Mouse (Mus musculus): ENCODE results near the gene Dnah12.

- TF ChIP-seq CTCF (IDR thresholded peaks at IDR 0.05; ENCODE audit: extremely low read depth, insufficient read length, insufficient replicate concordance, low read depth, low read length), result no peak
- TF ChIP-seq POLR2A (IDR thresholded peaks at IDR 0.05; ENCODE audit: low read depth, low read length), result no peak
These were observed 112.4 kb downstream of the Dnah12 start for GRCm38 (mm10) chr14:26805500-26805899.

Data from small intestine, adult 2 months (tissue).